Mouse (Mus musculus) brain, embryonic 14.5 days (tissue): ENCODE results near the gene Egfl7.

Experiments used
- CTCF ChIP-seq: fragments of 200-500 bp; IDR thresholded peaks from 2 replicates; pipeline ENCODE4 v1.5.1; 2012; ENCODE audit warnings: inconsistent platforms, mild to moderate bottlenecking, moderate library complexity, borderline replicate concordance; ENCODE audit not compliant: insufficient read depth, insufficient read length; ENCODE audit errors: extremely low read depth
- POLR2A ChIP-seq: fragments of 200-500 bp; IDR thresholded peaks from 2 replicates; pipeline ENCODE4 v1.6.1; 2012; ENCODE audit warnings: mild to moderate bottlenecking, inconsistent platforms, borderline replicate concordance; ENCODE audit not compliant: poor library complexity, insufficient read depth, insufficient read length, severe bottlenecking; ENCODE audit errors: extremely low read depth

DNA sequence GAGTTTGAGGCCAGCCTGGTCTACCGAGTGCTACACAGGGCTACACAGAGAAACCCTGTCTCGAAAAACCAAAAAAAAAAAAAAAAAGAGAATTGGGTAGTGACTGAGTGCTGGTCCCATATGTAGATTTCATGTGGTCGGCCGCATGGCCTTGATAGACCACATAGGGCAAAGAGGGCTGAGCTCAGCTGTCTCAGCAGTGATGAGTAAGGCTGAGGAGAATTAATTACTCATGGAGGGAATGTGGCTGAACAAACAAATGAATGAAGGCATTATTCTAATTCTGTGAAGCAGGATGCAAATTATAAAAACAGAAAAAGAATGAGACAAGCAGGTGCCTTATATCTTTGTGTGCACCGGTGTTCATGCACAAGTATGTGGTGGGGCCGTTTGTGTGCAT is 48.0 kb upstream of the Egfl7 start:
- TF ChIP-seq POLR2A (no peak), CTCF (no peak)
